Mouse (Mus musculus) heart, embryonic 14.5 days (tissue): ENCODE results near the gene Rai1. TPM values are rescaled to one million over a fixed set of nuclear protein-coding genes. Genes with fewer than 3 reads are reported as not detected.

Experiments
- ATAC-seq: fragments of 200-750 bp; cut with Nextera tagmentation; 2 replicates; pipeline ENCODE4 v1.8.0; 2017; ENCODE audit warnings: low read depth, moderate TSS enrichment; ENCODE audit not compliant: insufficient number of reproducible peaks, insufficient read depth, low FRiP score
- H3K27ac ChIP-seq, 2 experiments: fragments of 200-500 bp in 1 of 2; fragments of 300-500 bp in 1 of 2; sonication (generic) in 1 of 2; replicated peaks in 1 of 2; 2 replicates each; pipeline ENCODE4 v1.5.1; 2012 to 2014; ENCODE audit warnings: low read depth in 2 of 2, low read length in 2 of 2, control low read depth in 1 of 2, mild to moderate bottlenecking in 1 of 2, mixed read lengths in 1 of 2; ENCODE audit not compliant: control insufficient read depth in 1 of 2, insufficient read depth in 1 of 2
- H3K27me3 ChIP-seq: fragments of 300-500 bp; sonication (generic); 2 replicates; pipeline ENCODE4 v1.6.1; 2014; ENCODE audit warnings: mild to moderate bottlenecking, low read length, control low read depth; ENCODE audit not compliant: control insufficient read depth, insufficient read depth
- H3K36me3 ChIP-seq: fragments of 300-500 bp; sonication (generic); 2 replicates; pipeline ENCODE4 v1.6.1; 2014; ENCODE audit warnings: mild to moderate bottlenecking, control low read depth, low read length, mixed read lengths; ENCODE audit not compliant: control insufficient read depth, insufficient read depth
- H3K4me1 ChIP-seq, 2 experiments: fragments of 200-500 bp in 1 of 2; fragments of 300-500 bp in 1 of 2; sonication (generic) in 1 of 2; 2 replicates each; pipeline ENCODE4 v1.6.1; 2012 to 2014; ENCODE audit warnings: low read length in 2 of 2, control low read depth in 1 of 2, mixed read lengths in 1 of 2; ENCODE audit not compliant: control insufficient read depth in 2 of 2, insufficient read depth in 2 of 2
- H3K4me2 ChIP-seq: fragments of 300-500 bp; sonication (generic); 2 replicates; pipeline ENCODE4 v1.6.1; 2014; ENCODE audit warnings: mild to moderate bottlenecking, low read length
- H3K4me3 ChIP-seq, 2 experiments: fragments of 200-500 bp in 1 of 2; fragments of 300-500 bp in 1 of 2; sonication (generic) in 1 of 2; 2 replicates each; pipeline ENCODE4 v1.5.1; 2012 to 2014; ENCODE audit warnings: low read length in 2 of 2, mild to moderate bottlenecking in 2 of 2, control low read depth in 1 of 2, low read depth in 1 of 2, moderate library complexity in 1 of 2; ENCODE audit not compliant: control insufficient read depth in 1 of 2, insufficient read depth in 1 of 2
- H3K9ac ChIP-seq: fragments of 300-500 bp; sonication (generic); 2 replicates; pipeline ENCODE4 v1.6.1; 2014; ENCODE audit warnings: mild to moderate bottlenecking, low read length
- H3K9me3 ChIP-seq: fragments of 300-500 bp; sonication (generic); 2 replicates; pipeline ENCODE4 v1.6.1; 2016; ENCODE audit warnings: low read length, control low read depth; ENCODE audit not compliant: control insufficient read depth
- WGBS: fragments of 180-500 bp; shearing (Covaris S2); extraction: QIAGEN DNeasy Blood & Tissue Kit; methylation state at CpG from one replicate; pipeline ENCODE4 v1.1.7; 2014; 5-methylcytosine and 5-hydroxymethylcytosine counted together
- polyA plus RNA-seq: library from polyadenylated mRNA; unstranded; fragments of >200 nt; fragmentation: Nextera tagmentation; extraction: Ambion mirVana; gene quantifications from 2 replicates; pipeline ENCODE4 v1.2.1, GENCODE M21; 2014

The Rai1 gene
- polyA plus RNA-seq, 1 experiment from 2014 or later = 19.0 TPM

DNA sequence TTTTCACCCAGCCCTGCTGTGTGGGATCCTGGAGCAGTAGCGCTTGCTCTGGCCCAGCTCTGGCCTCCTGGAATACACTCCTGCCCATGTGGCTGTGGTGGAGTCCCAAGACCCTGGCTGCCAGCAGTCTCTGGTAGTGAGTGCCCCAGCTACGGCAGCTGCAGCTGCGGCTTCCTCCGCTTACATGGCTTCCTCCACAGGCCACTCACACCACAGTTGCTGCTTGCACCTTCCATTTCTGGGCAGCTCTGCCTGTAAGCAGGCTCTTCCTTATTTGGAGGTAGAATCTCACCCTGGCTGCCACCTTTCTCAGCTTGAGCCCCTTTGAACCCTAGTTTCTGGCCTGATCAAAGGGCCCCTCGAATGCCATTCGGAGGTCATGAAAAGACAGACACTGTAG, 25.7 kb downstream of the Rai1 start:
- H3K27me3 ChIP-seq = no peaks in the 10 kb centered on the region
- no peak overlapping the region for H3K4me3 ChIP-seq
- no peaks in the 10 kb centered on the region for H3K9me3 ChIP-seq
- peak overlapping the region; percentile 28 to 74 for H3K27ac ChIP-seq
- no peak for ATAC-seq
- no peak overlapping the region for H3K4me2 ChIP-seq
- no peaks in the 10 kb centered on the region for H3K36me3 ChIP-seq
- peak overlapping the region; percentile 62; the same call in 1 of the 2 replicates for H3K9ac ChIP-seq
- H3K4me1 ChIP-seq = peaks cover 44 to 89% of the 10 kb centered on the region in 2 experiments
- WGBS = 35% methylated on average over 6 of the region's 6 CpGs

GRCm38 (mm10) chr11:60132061-60132460, 27.2 kb downstream of the Rai1 start:
- no peak overlapping the region for H3K4me3 ChIP-seq
- H3K36me3 ChIP-seq = 0 out of 2 replicates have a peak, but pooled peaks cover 4% of the 10 kb centered on the region
- no peak for ATAC-seq
- H3K27ac ChIP-seq = no peak overlapping the region
- no peak overlapping the region for H3K4me2 ChIP-seq
- H3K27me3 ChIP-seq = no peaks in the 10 kb centered on the region
- no peak overlapping the region for H3K9ac ChIP-seq
- H3K4me1 ChIP-seq = peaks cover 33 to 87% of the 10 kb centered on the region in 2 experiments
- H3K9me3 ChIP-seq = no peaks in the 10 kb centered on the region
- WGBS = 75% methylated on average over 1 of the region's 1 CpGs

DNA sequence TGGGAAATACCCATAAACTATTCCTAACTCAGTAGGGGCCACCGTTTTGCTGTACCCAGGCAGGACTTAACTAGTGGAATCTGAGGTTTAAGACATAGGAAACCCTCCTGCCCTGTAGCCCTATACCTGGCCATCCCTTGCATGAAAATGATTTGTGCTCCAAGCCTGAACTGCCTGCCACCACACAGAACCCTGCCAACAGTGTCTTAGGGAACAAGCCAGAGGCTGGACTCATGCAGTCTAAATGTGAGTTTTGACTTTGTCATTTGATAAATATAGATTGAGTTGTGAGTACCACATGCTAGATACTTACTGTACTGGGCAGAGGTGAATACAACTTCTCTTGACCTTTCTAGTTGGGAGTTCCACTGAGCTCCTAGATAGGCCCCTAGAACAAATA, 31.7 kb downstream of the Rai1 start:
- Histone ChIP-seq H3K9ac (no peak overlapping the region), H3K27me3 (no peaks in the 10 kb centered on the region), H3K4me1 (peaks cover 29 to 77% of the 10 kb centered on the region in 2 experiments), H3K36me3 (0 out of 2 replicates have a peak, but pooled peaks cover 4% of the 10 kb centered on the region), H3K4me2 (no peak overlapping the region), H3K4me3 (no peak overlapping the region), H3K9me3 (no peaks in the 10 kb centered on the region), H3K27ac (no peak overlapping the region)
- no peak for ATAC-seq
- 90% methylated on average over 1 of the region's 1 CpGs for WGBS

DNA sequence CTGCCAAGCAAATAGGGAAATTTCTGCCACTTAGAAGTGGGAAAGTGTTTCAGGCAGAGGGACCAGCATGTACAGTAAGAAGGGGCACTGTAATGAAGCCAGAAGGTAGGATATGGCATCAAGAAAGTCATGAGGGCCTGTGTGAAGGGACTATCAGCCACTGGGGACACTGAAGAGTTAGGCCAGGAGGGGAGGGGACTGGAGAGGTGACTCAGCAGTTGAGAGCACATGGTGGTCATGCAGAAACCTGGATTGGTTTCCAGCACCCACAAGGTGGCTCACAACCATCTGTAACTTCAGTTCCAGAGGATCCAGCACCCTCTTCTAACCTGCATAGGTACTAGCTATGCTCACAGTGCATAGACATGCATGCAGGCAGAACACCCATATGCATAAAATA, 32.4 kb downstream of the Rai1 start:
- Histone ChIP-seq H3K9me3 (no peaks in the 10 kb centered on the region), H3K4me2 (no peak overlapping the region), H3K36me3 (peaks cover 4% of the 10 kb centered on the region; the same call in 1 of the 2 replicates), H3K4me3 (no peak overlapping the region), H3K9ac (no peak overlapping the region), H3K27ac (no peak overlapping the region), H3K27me3 (no peaks in the 10 kb centered on the region), H3K4me1 (peaks cover 35 to 78% of the 10 kb centered on the region in 2 experiments)
- no peak for ATAC-seq

DNA sequence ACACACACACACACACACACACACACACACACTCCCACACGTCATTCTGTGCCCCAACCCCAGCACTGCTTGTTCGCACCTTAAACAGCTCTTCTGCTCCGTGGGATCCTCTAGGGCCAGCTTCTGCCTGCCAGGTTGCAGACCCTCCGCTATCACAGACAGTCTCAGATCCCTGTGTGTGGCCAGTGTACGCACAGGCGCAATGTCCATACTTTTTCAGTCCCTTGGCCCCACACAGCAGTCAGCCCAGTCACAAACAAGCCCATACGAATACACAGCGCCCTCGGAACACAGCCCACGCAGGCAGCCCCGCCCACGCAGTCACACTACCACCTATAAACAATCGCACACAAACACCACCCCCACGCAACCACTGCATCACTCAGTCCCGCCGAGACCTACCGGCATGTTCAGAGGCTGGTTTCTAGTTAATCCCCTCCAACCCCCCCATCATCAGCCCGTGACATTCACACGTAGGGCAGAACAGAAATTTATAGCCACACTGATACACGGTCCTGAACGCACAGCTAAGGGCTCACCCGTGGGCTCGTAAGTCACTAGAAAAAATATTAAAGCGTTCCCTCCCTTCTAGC, 34.4 kb downstream of the Rai1 start:
- Histone ChIP-seq H3K4me3 (peak overlapping the region; percentile 71 to 85), H3K36me3 (peaks cover 13% of the 10 kb centered on the region), H3K4me1 (peaks cover 28 to 76% of the 10 kb centered on the region in 2 experiments), H3K9me3 (no peaks in the 10 kb centered on the region), H3K27me3 (no peaks in the 10 kb centered on the region), H3K4me2 (peak overlapping the region; percentile 96), H3K27ac (peak overlapping the region; percentile 29 to 82), H3K9ac (peak overlapping the region; percentile 88)
- WGBS = 3% methylated on average over 24 of the region's 24 CpGs
- ATAC-seq = no peak

- H3K9me3 ChIP-seq = no peaks in the 10 kb centered on the region
- 1% methylated on average over 60 of the region's 66 CpGs for WGBS
- peak; percentile 64 for ATAC-seq
- H3K4me1 ChIP-seq = peaks cover 26 to 75% of the 10 kb centered on the region in 2 experiments
- H3K27me3 ChIP-seq = no peaks in the 10 kb centered on the region
- H3K9ac ChIP-seq = peak overlapping the region; percentile 88
- H3K4me3 ChIP-seq = peak overlapping the region; percentile 71 to 85
- H3K27ac ChIP-seq = peak overlapping the region; percentile 77 to 82
- H3K36me3 ChIP-seq = peaks cover 20% of the 10 kb centered on the region
- peak overlapping the region; percentile 96 for H3K4me2 ChIP-seq
These were observed 35.0 kb downstream of the Rai1 start for GRCm38 (mm10) chr11:60139734-60140371.

DNA sequence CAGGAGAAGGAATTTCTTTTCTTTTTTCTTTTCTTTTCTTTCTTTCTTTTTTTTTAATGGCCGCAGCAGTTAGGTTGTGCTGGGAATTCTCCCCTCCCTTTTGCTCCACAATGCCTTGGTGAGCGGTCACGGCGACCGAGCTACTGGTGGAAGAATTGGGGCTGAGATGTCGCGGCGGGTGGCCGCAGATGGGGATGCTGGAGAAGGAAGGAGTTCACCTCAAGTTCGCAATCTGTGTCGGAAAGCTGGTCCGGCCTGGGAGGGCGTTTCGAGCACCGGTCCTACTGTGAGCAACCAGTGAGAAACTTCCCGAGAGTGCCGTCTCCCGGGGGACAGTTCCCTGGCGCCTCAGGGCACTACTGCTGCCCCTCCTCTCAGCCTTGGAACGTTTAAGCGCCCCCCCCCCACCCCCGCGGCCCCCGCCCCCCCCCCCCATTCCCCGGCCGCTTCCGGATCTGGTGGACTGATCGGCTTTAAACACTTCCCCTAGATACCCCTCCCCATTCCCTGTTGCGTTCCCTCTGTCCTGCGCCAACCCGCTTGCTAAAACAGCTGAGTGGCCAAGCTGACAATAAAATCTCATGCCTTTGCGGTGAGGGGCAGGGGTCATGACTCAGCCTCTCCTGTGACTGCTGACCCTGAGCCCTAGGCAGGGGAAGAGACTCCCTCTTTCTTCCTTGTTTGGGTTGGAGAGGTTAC, 35.9 kb downstream of the Rai1 start:
- Histone ChIP-seq H3K4me1 (peaks cover 30 to 77% of the 10 kb centered on the region in 2 experiments), H3K9me3 (no peaks in the 10 kb centered on the region), H3K9ac (peak overlapping the region; percentile 88), H3K4me2 (peak overlapping the region; percentile 96), H3K4me3 (peak overlapping the region; percentile 71 to 85), H3K27me3 (no peaks in the 10 kb centered on the region), H3K36me3 (peaks cover 28% of the 10 kb centered on the region), H3K27ac (peak overlapping the region; percentile 77 to 82; a peak in 3 of 4 replicates)
- no peak for ATAC-seq
- WGBS = 3% methylated on average over 23 of the region's 32 CpGs
